ENCODE assay signal across 9 mouse cellular contexts in genomic region chr15:103514119-103514518, GRCm38 (mm10). TPM values are rescaled to one million over a fixed set of nuclear protein-coding genes. Genes with fewer than 3 reads are reported as not detected.
A peak's percentile ranks its signal among the peaks of the same experiment; 100 is the strongest.
DNase-seq lines count a peak whose midpoint lies in the region; ATAC-seq and TF ChIP-seq lines count a peak whose summit lies in the region.
"Had no signal": no experiment of that assay in that cellular context is flagged by ENCODE, and none has a peak within 500 bp of the region (broad histone marks: within the 10 kb centered on the region; RNA-seq: fewer than 3 reads in every experiment).

No protein-coding gene starts in this region.

- ATAC-seq in embryonic facial prominence, embryonic 14.5 days (ENCODE audit: low read depth), result peak; percentile 95
- peak; percentile 87 for ATAC-seq in limb, embryonic 13.5 days (ENCODE audit: low FRiP score, low read depth)
- peak; percentile 89 for ATAC-seq in midbrain, embryonic 14.5 days (ENCODE audit: low FRiP score, low TSS enrichment)

- H3K4me3 ChIP-seq in embryonic facial prominence, embryonic 14.5 days (ENCODE audit: low read depth, low read length), result peak overlapping the region; percentile 32
- peak overlapping the region; percentile 9; the same call in 1 of the 2 replicates for H3K4me3 ChIP-seq in kidney, adult 2 months (ENCODE audit: insufficient read depth, low read depth, low read length)
- H3K4me3 ChIP-seq in limb, embryonic 13.5 days, result peak overlapping the region; percentile 39
- peak overlapping the region; percentile 31 for H3K4me3 ChIP-seq in midbrain, embryonic 14.5 days (replicated peaks; ENCODE audit: low read depth, low read length)
- H3K4me3 ChIP-seq: megakaryocyte, embryonic 14.5 days had no signal

- 2% methylated on average over 10 of the region's 10 CpGs for WGBS in embryonic facial prominence, embryonic 14.5 days
- 3% methylated on average over 10 of the region's 10 CpGs for WGBS in kidney, adult 2 months
- WGBS in limb, embryonic 13.5 days, result 4% methylated on average over 10 of the region's 10 CpGs
- 3% methylated on average over 10 of the region's 10 CpGs for WGBS in midbrain, embryonic 14.5 days

- H3K4me1 ChIP-seq in embryonic facial prominence, embryonic 14.5 days (ENCODE audit: control insufficient read depth, insufficient read depth, low read length), result peaks cover 24% of the 10 kb centered on the region
- H3K4me1 ChIP-seq in kidney, adult 2 months (ENCODE audit: control insufficient read depth, insufficient read depth, low read length), result no peaks in the 10 kb centered on the region
- peaks cover 26% of the 10 kb centered on the region for H3K4me1 ChIP-seq in limb, embryonic 13.5 days
- peaks cover 44% of the 10 kb centered on the region for H3K4me1 ChIP-seq in midbrain, embryonic 14.5 days (ENCODE audit: control insufficient read depth, insufficient read depth, low read length)

- H3K9ac ChIP-seq in embryonic facial prominence, embryonic 14.5 days (ENCODE audit: low read depth, low read length), result peak overlapping the region; percentile 53; the same call in 1 of the 2 replicates
- H3K9ac ChIP-seq in limb, embryonic 13.5 days, result peak overlapping the region; percentile 46; the same call in 1 of the 2 replicates
- peak overlapping the region; percentile 50 for H3K9ac ChIP-seq in midbrain, embryonic 14.5 days (replicated peaks; ENCODE audit: low read length)

- no peaks in the 10 kb centered on the region for H3K9me3 ChIP-seq in embryonic facial prominence, embryonic 14.5 days (ENCODE audit: control insufficient read depth, low read length)
- no peaks in the 10 kb centered on the region for H3K9me3 ChIP-seq in limb, embryonic 13.5 days
- H3K9me3 ChIP-seq in midbrain, embryonic 14.5 days (ENCODE audit: control insufficient read depth, low read length), result no peaks in the 10 kb centered on the region
- H3K9me3 ChIP-seq: megakaryocyte, embryonic 14.5 days had no signal

- peak; percentile 72 for DNase-seq in layer of hippocampus, adult 11-12 months (ENCODE audit: low spot score)
- DNase-seq in layer of hippocampus, adult 9-10 months (ENCODE audit: low spot score), result no peak
- peak; percentile 97 for DNase-seq in embryonic facial prominence, embryonic 14.5 days (ENCODE audit: low spot score)
- DNase-seq in heart, adult 9 months (ENCODE audit: low spot score in 2 of 2), result peak; percentile 76 to 77
- peak; percentile 75 for DNase-seq in kidney, adult 2 months
- peak; percentile 95 for DNase-seq in midbrain, embryonic 14.5 days
- DNase-seq in spleen, postnatal 4 days (ENCODE audit: low spot score in 2 of 2), result peak; percentile 37 to 67

- no peak for TF ChIP-seq CTCF in kidney, adult 2 months (conservative IDR thresholded peaks at IDR 0.05; ENCODE audit: insufficient read depth, insufficient read length, low read depth, low read length)

- H3K36me3 ChIP-seq in embryonic facial prominence, embryonic 14.5 days (ENCODE audit: control insufficient read depth, insufficient read depth, low read length), result no peaks in the 10 kb centered on the region
- H3K36me3 ChIP-seq in kidney, adult 2 months (ENCODE audit: control insufficient read depth, insufficient read depth, low read length), result no peaks in the 10 kb centered on the region
- H3K36me3 ChIP-seq in limb, embryonic 13.5 days, result no peaks in the 10 kb centered on the region
- no peaks in the 10 kb centered on the region for H3K36me3 ChIP-seq in midbrain, embryonic 14.5 days (ENCODE audit: control insufficient read depth, insufficient read depth, low read length)

- TF ChIP-seq POLR2A in kidney, adult 2 months (IDR thresholded peaks at IDR 0.05; ENCODE audit: low read depth, low read length), result no peak

- no peaks in the 10 kb centered on the region for H3K27me3 ChIP-seq in embryonic facial prominence, embryonic 14.5 days (replicated peaks; ENCODE audit: control insufficient read depth, insufficient read depth, low read length)
- H3K27me3 ChIP-seq in kidney, adult 2 months (replicated peaks; ENCODE audit: control insufficient read depth, insufficient read depth, low read length), result no peaks in the 10 kb centered on the region
- H3K27me3 ChIP-seq in limb, embryonic 13.5 days, result peaks cover 18% of the 10 kb centered on the region; the same call in 1 of the 2 replicates
- no peaks in the 10 kb centered on the region for H3K27me3 ChIP-seq in midbrain, embryonic 14.5 days (ENCODE audit: control insufficient read depth, insufficient read depth, low read length)

- peak overlapping the region; percentile 56 for H3K4me2 ChIP-seq in embryonic facial prominence, embryonic 14.5 days (ENCODE audit: low read depth, low read length)
- peak overlapping the region; percentile 63 for H3K4me2 ChIP-seq in limb, embryonic 13.5 days (replicated peaks)
- H3K4me2 ChIP-seq in midbrain, embryonic 14.5 days (ENCODE audit: low read length), result peak overlapping the region; percentile 55

- no peak overlapping the region for H3K27ac ChIP-seq in embryonic facial prominence, embryonic 14.5 days (replicated peaks; ENCODE audit: low read depth, low read length)
- no peak overlapping the region for H3K27ac ChIP-seq in kidney, adult 2 months (ENCODE audit: insufficient read depth, low read depth, low read length)
- H3K27ac ChIP-seq in limb, embryonic 13.5 days, result no peak overlapping the region; the same call in 1 of the 2 replicates
- peak overlapping the region; percentile 80 for H3K27ac ChIP-seq in midbrain, embryonic 14.5 days (replicated peaks; ENCODE audit: low read depth, low read length)

RNA-seq across cellular contexts. Expression of gene Pde1b, which starts 11.3 kb away (rescaled TPM):
- polyA plus RNA-seq in embryonic facial prominence, embryonic 14.5 days (2014; fragmentation: Nextera tagmentation; extraction: Ambion mirVana), result 6.1 and 7.2 TPM in 2 replicates
- 2.0 and 2.8 TPM in 2 replicates for polyA plus RNA-seq in kidney, adult 2 months (2012; rRNA removed)
- polyA plus RNA-seq in limb, embryonic 13.5 days (2015; fragmentation: Nextera tagmentation; extraction: Ambion mirVana), result 4.8 TPM in 2 replicates
- polyA plus RNA-seq in midbrain, embryonic 14.5 days (2014; fragmentation: Nextera tagmentation; extraction: Ambion mirVana), result 81.6 and 90.8 TPM in 2 replicates

RNA-seq across cellular contexts. Expression of gene Ppp1r1a, which starts 23.7 kb away (rescaled TPM):
- 16.7 and 18.1 TPM in 2 replicates for polyA plus RNA-seq in embryonic facial prominence, embryonic 14.5 days (2014; fragmentation: Nextera tagmentation; extraction: Ambion mirVana)
- 253 and 258 TPM in 2 replicates for polyA plus RNA-seq in kidney, adult 2 months (2012; rRNA removed)
- polyA plus RNA-seq in limb, embryonic 13.5 days (2015; fragmentation: Nextera tagmentation; extraction: Ambion mirVana), result 7.6 and 8.7 TPM in 2 replicates
- 110 and 146 TPM in 2 replicates for polyA plus RNA-seq in midbrain, embryonic 14.5 days (2014; fragmentation: Nextera tagmentation; extraction: Ambion mirVana)

RNA-seq across cellular contexts. Expression of gene Glycam1, which starts 50.8 kb away (rescaled TPM):
- polyA plus RNA-seq in embryonic facial prominence, embryonic 14.5 days (2014; fragmentation: Nextera tagmentation; extraction: Ambion mirVana), result not detected in 2 replicates
- 118 TPM in 1 of 2 replicates, not detected in the other for polyA plus RNA-seq in kidney, adult 2 months (2012; rRNA removed)
- polyA plus RNA-seq in limb, embryonic 13.5 days (2015; fragmentation: Nextera tagmentation; extraction: Ambion mirVana), result not detected in 2 replicates
- not detected in 2 replicates for polyA plus RNA-seq in midbrain, embryonic 14.5 days (2014; fragmentation: Nextera tagmentation; extraction: Ambion mirVana)

Comparison
In these comparisons a context has a peak if more than half of its experiments do, and no peak if none do; other contexts are left out.
1. RNA of gene Pde1b, which starts 11.3 kb away (polyA plus RNA-seq): 81.6 to 90.8 TPM in midbrain, embryonic 14.5 days; 6.1 to 7.2 TPM in embryonic facial prominence, embryonic 14.5 days, 4.8 TPM in limb, embryonic 13.5 days and 2.0 to 2.8 TPM in kidney, adult 2 months; every median in the first group is over 10 times any median in the second.
2. Peak in every context shown above with its lines, with median percentiles within 50 percentile points of each other: ATAC-seq, H3K4me2 ChIP-seq, H3K4me3 ChIP-seq and H3K9ac ChIP-seq.